Mouse (Mus musculus) megakaryocyte-erythroid progenitor cell, adult 5 weeks (primary cell): ENCODE results near the gene Ndufb10. TPM values are rescaled to one million over a fixed set of nuclear protein-coding genes. Genes with fewer than 3 reads are reported as not detected.

Experiments used
- polyA plus RNA-seq: library from polyadenylated mRNA; stranded (reverse); fragments of >175 nt; gene quantifications from 2 replicates; pipeline ENCODE4 v1.2.3, GENCODE M21; 2012

Ndufb10 gene
- 406 and 479 TPM in 2 replicates for polyA plus RNA-seq

DNA sequence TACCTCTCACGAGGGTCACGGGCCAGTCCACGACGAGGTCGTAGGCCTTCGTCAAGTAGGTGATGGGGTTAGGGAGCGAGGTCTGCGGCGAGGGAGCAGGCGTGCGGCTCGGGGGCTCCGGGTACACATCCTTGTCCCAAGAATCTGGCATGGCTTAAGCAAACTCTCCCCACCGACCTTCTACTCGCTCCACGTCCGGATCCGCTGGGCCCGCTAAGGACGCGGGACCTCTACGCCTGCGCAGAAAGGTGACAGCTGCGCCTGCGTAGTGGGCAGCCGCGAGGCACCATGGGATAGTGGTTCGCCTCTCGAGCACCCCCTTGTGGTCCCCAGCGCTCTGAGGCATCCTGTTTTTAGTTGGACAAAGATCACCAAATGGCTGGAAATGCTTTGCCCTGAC is at the start of gene Ndufb10:
TSS of gene Ndufb10 (minus strand) at position 295 of the 400 bp plus-strand sequence.

DNA sequence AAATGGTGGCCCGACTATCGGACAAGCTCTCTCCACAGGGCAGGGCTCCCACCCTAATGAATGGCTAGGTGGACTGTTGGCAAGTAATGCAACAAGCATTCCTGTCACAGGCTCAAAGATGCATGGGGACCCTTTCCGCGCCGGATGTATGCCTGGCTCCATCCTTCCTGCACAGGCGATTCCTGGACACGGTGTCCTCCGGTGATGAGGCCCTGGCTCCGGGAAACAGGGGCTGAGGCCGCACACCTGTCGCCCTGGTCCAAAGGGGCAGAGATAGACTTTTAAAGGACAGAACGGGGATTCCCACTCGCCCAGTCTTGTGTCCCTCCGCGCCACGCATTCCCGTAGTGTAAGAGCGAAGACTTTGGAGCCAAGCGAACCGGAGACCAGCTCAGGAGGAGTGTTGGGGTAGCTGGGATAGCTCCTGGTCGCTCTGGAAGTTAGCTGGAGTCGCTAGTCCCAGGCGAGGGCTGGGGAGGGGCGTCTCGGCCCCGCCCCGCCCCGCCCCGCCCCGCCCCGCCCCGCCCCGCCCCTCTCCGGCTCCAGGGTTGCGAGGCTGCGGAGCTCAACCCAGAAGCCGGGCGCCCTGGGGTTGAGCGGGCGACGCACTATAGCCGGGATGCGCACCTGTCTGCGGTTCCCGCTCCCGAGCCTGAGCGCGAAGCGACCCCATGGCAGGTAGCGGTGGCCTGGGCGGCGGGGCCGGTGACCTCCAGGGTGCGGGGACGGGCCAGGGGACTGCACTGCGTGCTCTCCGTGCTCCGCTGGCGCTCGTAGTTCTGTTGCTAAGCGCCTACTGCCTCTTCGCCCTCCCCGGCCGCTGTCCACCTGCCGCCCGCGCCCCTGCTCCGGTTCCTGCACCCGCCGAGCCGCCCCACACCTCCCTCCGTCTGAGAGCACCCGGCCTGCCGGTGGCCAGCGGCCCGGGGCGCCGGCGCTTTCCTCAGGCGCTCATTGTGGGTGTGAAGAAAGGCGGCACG is 28.4 kb upstream of the Ndufb10 start, which contains the start of gene Hs3st6:
TSS of gene Hs3st6 (plus strand) at position 574 of the 980 bp plus-strand sequence.

DNA sequence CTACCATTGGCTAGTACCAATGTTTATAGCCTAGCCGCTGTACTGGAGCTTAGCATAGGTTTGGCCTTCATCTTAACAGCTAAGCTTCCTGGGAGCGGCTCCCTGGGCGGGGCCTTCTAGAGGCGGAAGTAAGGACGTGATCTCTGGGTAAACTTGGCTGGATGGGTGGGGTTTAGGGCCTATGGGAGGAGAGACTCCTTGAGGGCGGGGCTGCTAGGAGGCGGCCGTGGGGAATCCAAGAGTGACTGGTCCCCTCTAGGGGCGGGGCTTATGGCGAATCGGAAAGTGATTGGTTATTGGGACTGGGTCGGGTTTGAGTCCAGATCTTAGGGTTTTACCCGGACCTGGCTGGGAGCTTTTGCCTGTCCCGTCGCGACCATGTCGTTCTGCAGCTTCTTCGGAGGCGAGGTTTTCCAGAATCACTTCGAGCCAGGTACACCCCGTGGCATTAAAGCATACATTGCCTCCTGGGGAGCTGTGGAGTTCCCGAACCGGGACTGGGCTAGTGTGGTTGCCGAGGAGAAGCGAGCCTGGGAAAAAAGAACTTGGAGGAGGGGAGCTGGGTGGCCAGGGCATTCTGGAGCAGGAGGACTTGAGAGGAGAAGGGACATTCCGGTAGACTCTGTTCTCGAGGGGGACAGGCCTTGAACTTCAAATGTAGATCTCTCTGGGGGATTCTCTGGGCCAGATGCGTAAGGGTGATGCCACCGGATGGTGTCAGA is 12.2 kb upstream of the Ndufb10 start, which contains the start of gene Msrb1:
TSS of gene Msrb1 (plus strand) at position 313 of the 722 bp plus-strand sequence.

DNA sequence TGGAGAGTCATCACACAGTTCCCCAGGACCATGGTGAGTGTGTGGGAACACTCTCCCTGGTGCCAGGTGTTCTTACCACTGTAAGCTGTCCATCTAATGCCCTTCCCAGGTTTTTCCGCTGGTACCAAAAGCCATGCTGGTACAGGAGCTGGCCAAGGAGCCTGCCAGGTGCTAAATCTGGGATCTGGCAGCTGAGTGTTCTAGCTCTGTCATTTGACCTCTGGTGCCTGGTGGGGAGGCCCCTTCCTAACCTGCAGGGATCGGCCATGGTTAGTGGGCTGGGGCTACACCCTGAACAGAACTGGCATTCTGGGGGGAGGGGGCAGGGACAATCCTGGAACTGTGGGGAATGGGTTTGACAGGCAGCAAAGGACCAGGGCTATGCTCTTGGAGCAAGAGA is 3.3 kb upstream of the Ndufb10 start, which contains the start of gene Rpl3l:
TSS of gene Rpl3l (plus strand) at position 203 of the 400 bp plus-strand sequence.

DNA sequence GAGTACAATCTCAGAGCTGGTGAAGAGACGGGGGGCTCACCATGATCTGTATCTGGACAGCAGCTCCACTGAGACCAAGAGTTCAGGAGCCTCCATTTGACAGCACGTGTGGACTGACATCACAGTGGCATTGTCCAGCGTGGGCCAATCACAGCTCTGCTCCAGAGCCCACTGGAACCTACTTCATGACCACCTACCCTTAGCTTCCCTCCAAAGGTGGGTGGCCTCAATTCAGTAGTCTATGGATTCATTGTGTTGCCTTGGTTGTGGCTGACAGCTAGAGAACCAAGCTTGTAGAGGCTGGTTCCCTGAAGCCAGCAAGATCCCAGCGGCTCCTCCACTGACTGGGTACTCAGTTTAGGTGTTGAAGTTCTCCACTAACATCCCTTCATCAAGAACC is 6.3 kb downstream of the Ndufb10 start, which contains the start of the genes Rnf151 and Rps2:
TSS of gene Rnf151 (minus strand) at position 121 of the 400 bp plus-strand sequence.
TSS of gene Rps2 (plus strand) at position 174 of the 400 bp plus-strand sequence.

DNA sequence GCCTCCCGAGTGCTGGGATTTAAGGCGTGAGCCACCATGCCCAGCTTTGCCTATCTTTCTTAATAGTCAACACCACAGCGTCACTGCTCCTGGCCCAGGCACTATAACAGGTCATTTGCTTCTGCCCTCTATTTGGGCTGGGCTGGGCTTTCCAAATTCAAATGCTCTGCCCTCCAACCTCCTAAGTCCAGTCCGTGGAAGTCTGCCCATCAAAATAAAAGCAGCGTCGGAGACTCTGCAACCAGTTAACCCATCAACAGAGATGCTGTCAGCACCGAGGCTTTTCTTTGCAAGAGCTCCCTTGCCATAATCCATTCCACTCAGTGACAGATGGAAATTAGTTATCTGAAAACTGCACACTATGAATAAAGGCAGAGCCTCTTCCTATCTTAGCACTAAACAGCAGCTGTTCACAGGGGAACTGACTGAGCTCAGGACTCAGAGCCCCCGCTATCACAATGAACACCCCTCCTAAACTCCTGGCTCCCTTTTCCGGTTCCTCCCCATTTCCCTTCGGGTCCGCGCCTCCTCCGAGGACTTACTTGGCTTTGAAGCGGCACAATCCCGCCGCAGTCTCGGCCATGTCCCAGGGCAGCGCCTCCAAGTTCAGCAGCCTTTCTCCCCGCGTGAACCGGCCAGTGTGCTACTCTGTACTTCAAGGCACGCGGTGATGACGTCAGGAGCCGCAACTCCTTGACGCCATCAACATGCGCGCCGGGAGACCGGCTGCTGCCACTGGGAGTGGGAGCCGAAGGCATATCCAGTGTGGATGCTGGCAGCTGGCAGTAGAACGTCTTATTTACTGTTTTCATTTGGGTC is 17.1 kb downstream of the Ndufb10 start, which contains the start of gene Tbl3:
TSS of gene Tbl3 (minus strand) at position 679 of the 819 bp plus-strand sequence.

DNA sequence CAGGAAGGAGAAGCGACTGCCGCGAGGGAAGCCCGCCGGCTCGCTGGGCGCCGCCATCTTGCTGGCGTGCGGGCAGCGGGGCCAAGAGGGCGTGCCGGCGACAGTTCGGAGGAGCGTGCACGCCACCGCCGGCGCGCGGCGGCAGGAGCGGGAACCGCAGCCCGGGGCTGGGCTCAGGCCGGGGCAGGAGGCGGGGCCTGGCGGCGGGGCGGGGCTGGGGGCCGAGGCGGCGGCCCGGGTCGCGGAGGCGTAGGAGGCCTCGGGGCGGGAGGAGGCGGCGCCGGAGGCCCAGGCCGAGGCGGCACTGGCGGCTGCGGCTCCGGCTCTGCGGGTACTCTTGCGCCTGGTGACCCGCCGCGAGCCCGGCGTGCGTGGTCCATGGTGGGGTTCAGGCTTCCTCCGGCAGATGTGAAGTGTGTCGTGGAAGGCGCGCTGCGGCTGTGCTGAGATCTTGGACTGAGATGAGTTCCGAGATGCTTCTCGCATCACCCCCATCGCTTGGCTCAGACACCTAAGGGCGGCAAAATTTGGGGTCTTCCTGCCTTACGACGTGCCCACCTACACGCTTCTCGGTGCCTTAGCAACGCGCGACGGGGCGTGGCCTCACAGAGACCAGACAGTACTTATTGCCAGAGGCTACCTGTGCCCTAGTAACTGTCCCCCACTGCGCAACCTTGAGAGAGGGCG is 28.1 kb downstream of the Ndufb10 start, which contains the start of the genes Gfer and Noxo1:
TSS of gene Gfer (minus strand) at position 146 of the 687 bp plus-strand sequence.
TSS of gene Noxo1 (plus strand) at position 224 of the 687 bp plus-strand sequence.

DNA sequence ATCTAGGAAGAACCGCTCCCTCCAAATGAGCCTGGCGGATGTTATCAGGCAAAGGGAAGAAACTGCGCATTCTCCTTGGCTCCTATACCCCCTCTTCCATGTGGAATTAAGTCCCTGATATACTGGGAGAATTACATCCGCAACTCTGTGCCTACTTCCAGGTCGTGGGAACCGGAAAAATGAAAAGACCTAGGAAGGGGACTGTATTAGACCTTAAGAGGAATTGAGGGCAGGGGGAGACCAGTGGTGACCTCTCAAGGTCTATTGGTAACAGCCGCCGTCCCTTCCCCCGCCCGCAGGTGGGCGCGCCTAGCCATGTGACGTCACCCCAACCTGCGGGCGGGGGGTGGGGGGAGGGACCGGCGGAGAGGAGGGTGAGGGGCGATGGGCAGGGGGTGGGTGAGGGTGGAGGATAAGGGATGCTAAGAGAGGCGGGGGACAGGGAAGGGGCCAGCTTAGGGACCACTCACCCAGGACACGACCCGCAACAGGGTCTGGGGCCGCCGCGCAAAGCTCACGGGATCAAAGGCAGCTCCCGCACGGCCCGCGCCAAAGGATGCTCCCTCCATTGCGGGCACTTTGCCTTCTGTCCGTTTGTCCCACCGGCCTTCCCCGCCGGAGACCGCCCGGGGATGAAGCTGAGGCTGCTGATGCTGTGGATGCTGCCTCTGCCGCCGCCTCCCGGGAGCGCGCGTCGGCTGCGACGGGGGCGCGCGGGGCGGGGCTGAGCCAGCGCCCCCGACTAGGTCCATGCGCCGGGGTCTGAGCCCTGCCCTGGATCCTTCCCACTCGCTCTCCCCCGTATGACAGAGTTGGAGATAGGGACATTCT is 34.8 kb downstream of the Ndufb10 start, which contains the start of gene Syngr3:
TSS of gene Syngr3 (minus strand) at position 705 of the 831 bp plus-strand sequence.

Other genes with a start within 250 kb of the Ndufb10 start
- 11.5 and 13.6 TPM in 2 replicates for gene Mlst8, start 245.4 kb downstream of the Ndufb10 start, polyA plus RNA-seq
- 0.09 TPM in 2 replicates for gene Caskin1, start 235.9 kb downstream of the Ndufb10 start, polyA plus RNA-seq
- 245 and 258 TPM in 2 replicates for gene Traf7, start 196.5 kb downstream of the Ndufb10 start, polyA plus RNA-seq
- gene Rab26, start 190.3 kb downstream of the Ndufb10 start, polyA plus RNA-seq: 0.11 and 0.31 TPM in 2 replicates
- 8.2 and 11.0 TPM in 2 replicates for gene Pkd1, start 174.6 kb downstream of the Ndufb10 start, polyA plus RNA-seq
- 54.9 and 75.1 TPM in 2 replicates for gene Tsc2, start 91.8 kb downstream of the Ndufb10 start, polyA plus RNA-seq
- 13.1 and 14.7 TPM in 2 replicates for gene Nthl1, start 91.8 kb downstream of the Ndufb10 start, polyA plus RNA-seq
- gene Slc9a3r2, start 74.2 kb downstream of the Ndufb10 start, polyA plus RNA-seq: 6.3 and 8.8 TPM in 2 replicates
- 1.1 and 1.8 TPM in 2 replicates for gene Npw, start 66.0 kb downstream of the Ndufb10 start, polyA plus RNA-seq
- 115 and 133 TPM in 2 replicates for gene Zfp598, start 54.8 kb downstream of the Ndufb10 start, polyA plus RNA-seq
- gene Syngr3, start 34.5 kb downstream of the Ndufb10 start, polyA plus RNA-seq: 0.09 and 0.17 TPM in 2 replicates
- 83.1 and 98.4 TPM in 2 replicates for gene Gfer, start 28.3 kb downstream of the Ndufb10 start, polyA plus RNA-seq
- gene Noxo1, start 28.2 kb downstream of the Ndufb10 start, polyA plus RNA-seq: 1.4 and 1.9 TPM in 2 replicates
- gene Tbl3, start 16.8 kb downstream of the Ndufb10 start, polyA plus RNA-seq: 27.5 and 29.5 TPM in 2 replicates
- gene Rnf151, start 6.4 kb downstream of the Ndufb10 start, polyA plus RNA-seq: 0.10 and 0.29 TPM in 2 replicates
- 3,004 and 3,175 TPM in 2 replicates for gene Rps2, start 6.4 kb downstream of the Ndufb10 start, polyA plus RNA-seq
- gene Rpl3l, start 3.3 kb upstream of the Ndufb10 start, polyA plus RNA-seq: 0.62 and 0.84 TPM in 2 replicates
- 41.5 and 68.8 TPM in 2 replicates for gene Msrb1, start 12.2 kb upstream of the Ndufb10 start, polyA plus RNA-seq
- 0.26 and 0.34 TPM in 2 replicates for gene Hs3st6, start 28.5 kb upstream of the Ndufb10 start, polyA plus RNA-seq
- gene Meiob, start 79.8 kb upstream of the Ndufb10 start, polyA plus RNA-seq: not detected in 2 replicates
- gene Hagh, start 115.7 kb upstream of the Ndufb10 start, polyA plus RNA-seq: 23.5 and 28.8 TPM in 2 replicates
- gene Fahd1, start 125.9 kb upstream of the Ndufb10 start, polyA plus RNA-seq: 4.0 and 4.1 TPM in 2 replicates
- gene Igfals, start 141.5 kb upstream of the Ndufb10 start, polyA plus RNA-seq: 0.05 and 0.10 TPM in 2 replicates
- gene Nubp2, start 161.9 kb upstream of the Ndufb10 start, polyA plus RNA-seq: 90.9 and 102 TPM in 2 replicates
- 36.2 and 37.4 TPM in 2 replicates for gene Spsb3, start 162.2 kb upstream of the Ndufb10 start, polyA plus RNA-seq
- gene Eme2, start 170.6 kb upstream of the Ndufb10 start, polyA plus RNA-seq: 16.0 and 16.9 TPM in 2 replicates
- gene Mrps34, start 170.6 kb upstream of the Ndufb10 start, polyA plus RNA-seq: 84.7 and 84.8 TPM in 2 replicates
- 19.9 and 26.0 TPM in 2 replicates for gene Nme3, start 172.0 kb upstream of the Ndufb10 start, polyA plus RNA-seq
- 47.5 and 84.7 TPM in 2 replicates for gene Mapk8ip3, start 212.5 kb upstream of the Ndufb10 start, polyA plus RNA-seq
- 21.6 and 25.1 TPM in 2 replicates for gene Jpt2, start 236.2 kb upstream of the Ndufb10 start, polyA plus RNA-seq